Mouse (Mus musculus) hindbrain, postnatal 0 days (tissue): ENCODE measurements around the gene Mc3r. TPM values are rescaled to one million over a fixed set of nuclear protein-coding genes. Genes with fewer than 3 reads are reported as not detected.
A peak's percentile ranks its signal among the peaks of the same experiment; 100 is the strongest.

Experiments
- ATAC-seq: fragments of 200-750 bp; cut with Nextera tagmentation; 2 replicates; pipeline ENCODE4 v1.8.0; 2017; ENCODE audit warnings: mild to moderate bottlenecking, moderate TSS enrichment, moderate library complexity
- DNase-seq: peaks from one replicate; pipeline ENCODE4 v3.0.0-alpha.2; 2015; ENCODE audit warnings: low spot score
- H3K27ac ChIP-seq: fragments of 300-500 bp; sonication (generic); 2 replicates; pipeline ENCODE4 v1.5.1; 2014; ENCODE audit warnings: mild to moderate bottlenecking
- H3K27me3 ChIP-seq: fragments of 300-500 bp; sonication (generic); 2 replicates; pipeline ENCODE4 v1.6.1; 2014; ENCODE audit warnings: low read length, mixed read lengths; ENCODE audit not compliant: insufficient read depth
- H3K36me3 ChIP-seq: fragments of 300-500 bp; sonication (generic); 2 replicates; pipeline ENCODE4 v1.6.1; 2014; ENCODE audit warnings: low read length, mixed read lengths; ENCODE audit not compliant: insufficient read depth
- H3K4me1 ChIP-seq: fragments of 300-500 bp; sonication (generic); 2 replicates; pipeline ENCODE4 v1.6.1; 2014; ENCODE audit warnings: antibody characterized with exemption, low read length, mixed read lengths; ENCODE audit not compliant: insufficient read depth
- H3K4me2 ChIP-seq: fragments of 300-500 bp; sonication (generic); 2 replicates; pipeline ENCODE4 v1.6.1; 2014; ENCODE audit warnings: low read depth, mild to moderate bottlenecking, low read length, moderate library complexity, mixed read lengths
- H3K4me3 ChIP-seq: fragments of 300-500 bp; sonication (generic); 2 replicates; pipeline ENCODE4 v1.5.1; 2014; ENCODE audit warnings: low read length
- H3K9ac ChIP-seq: fragments of 300-500 bp; sonication (generic); replicated peaks from 2 replicates; pipeline ENCODE4 v1.6.1; 2014; ENCODE audit warnings: mild to moderate bottlenecking, low read length, moderate library complexity, mixed read lengths
- H3K9me3 ChIP-seq: fragments of 300-500 bp; sonication (generic); 2 replicates; pipeline ENCODE4 v1.6.1; 2016; ENCODE audit warnings: low read length, mixed read lengths
- CTCF ChIP-seq: IDR thresholded peaks from 2 replicates; pipeline ENCODE4 v1.5.1; 2016; ENCODE audit warnings: antibody characterized with exemption, control low read depth, low read depth
- WGBS: fragments of 180-500 bp; shearing (Covaris S2); extraction: QIAGEN DNeasy Blood & Tissue Kit; methylation state at CpG from one replicate; pipeline ENCODE4 v1.1.7; 2014; 5-methylcytosine and 5-hydroxymethylcytosine counted together
- polyA plus RNA-seq: library from polyadenylated mRNA; unstranded; fragments of >200 nt; fragmentation: Nextera tagmentation; extraction: Ambion mirVana; gene quantifications from 2 replicates; pipeline ENCODE4 v1.2.1, GENCODE M21; 2015
- total RNA-seq: library from RNA; depleted of rRNA; stranded (reverse); fragments of >200 nt; gene quantifications from 2 replicates; pipeline ENCODE4 v1.2.3, GENCODE M21; 2014; rRNA removed

Gene Mc3r
- total RNA-seq: 0.31 TPM in 1 of 2 replicates, not detected in the other
- polyA plus RNA-seq: 0.30 and 0.38 TPM in 2 replicates

- Histone ChIP-seq H3K4me3 (peak within 1 kb of the TSS; percentile 3; the same call in 1 of the 2 replicates), H3K9ac (no peak within 1 kb of the TSS), H3K36me3 (no peaks in the 10 kb centered on the region), H3K4me2 (peak within 1 kb of the TSS; percentile 45), H3K4me1 (no peaks in the 10 kb centered on the region), H3K27me3 (peaks cover 13% of the 10 kb centered on the region; the same call in 1 of the 2 replicates), H3K9me3 (no peaks in the 10 kb centered on the region), H3K27ac (no peak within 1 kb of the TSS)
- peak; percentile 74 for TF ChIP-seq CTCF
- peak; percentile 71 for ATAC-seq
- 7% methylated on average over 22 of the region's 22 CpGs for whole genome bisulfite sequencing
- peak; percentile 85 for DNase-seq
Measured at GRCm38 (mm10) chr2:172248106-172248764, at the start of gene Mc3r. Gene Mc3r, plus strand, starts transcription at chr2:172248492.

- H3K4me2 ChIP-seq: no peak overlapping the region
- no peaks in the 10 kb centered on the region for H3K9me3 ChIP-seq
- 0 out of 2 replicates have a peak, but pooled peaks have one; percentile 29 for ATAC-seq
- 86% methylated on average over 13 of the region's 13 CpGs for WGBS
- no peaks in the 10 kb centered on the region for H3K36me3 ChIP-seq
- no peaks in the 10 kb centered on the region for H3K27me3 ChIP-seq
- no peak for TF ChIP-seq CTCF
- H3K4me1 ChIP-seq: no peaks in the 10 kb centered on the region
- H3K9ac ChIP-seq: no peak overlapping the region
- DNase-seq: no peak
- no peak overlapping the region for H3K4me3 ChIP-seq
- no peak overlapping the region for H3K27ac ChIP-seq
Measured at GRCm38 (mm10) chr2:172201998-172202780, 46.1 kb upstream of the Mc3r start.

DNA sequence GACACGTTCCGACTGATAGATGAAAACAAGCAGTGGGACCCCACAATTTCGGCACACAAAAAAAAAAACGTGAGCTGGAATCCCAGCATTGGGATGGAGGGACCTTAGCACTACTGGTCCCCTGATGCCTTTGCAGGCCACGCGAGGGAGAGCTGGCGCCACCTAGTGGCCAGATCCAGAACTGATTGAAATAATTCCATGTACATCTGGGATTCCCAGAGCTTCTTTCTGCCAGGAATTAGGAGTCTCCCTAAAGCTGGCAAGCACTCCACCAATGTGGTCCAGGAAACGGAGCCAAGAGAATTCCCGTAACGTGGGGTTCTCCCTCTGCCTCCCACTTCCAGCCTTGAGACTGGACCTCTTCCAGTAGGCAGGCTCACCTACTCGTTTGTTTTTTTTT, 41.3 kb upstream of the Mc3r start:
- Histone ChIP-seq H3K9me3 (no peaks in the 10 kb centered on the region), H3K36me3 (no peaks in the 10 kb centered on the region), H3K4me1 (no peaks in the 10 kb centered on the region), H3K27me3 (no peaks in the 10 kb centered on the region), H3K4me3 (no peak overlapping the region), H3K27ac (no peak overlapping the region), H3K4me2 (no peak overlapping the region), H3K9ac (no peak overlapping the region)
- peak; percentile 97 for TF ChIP-seq CTCF
- ATAC-seq (peak; percentile 80), DNase-seq (peak; percentile 95)
- WGBS: 10% methylated on average over 11 of the region's 11 CpGs

- no peaks in the 10 kb centered on the region for H3K27me3 ChIP-seq
- ATAC-seq (no peak), DNase-seq (no peak)
- H3K9me3 ChIP-seq: no peaks in the 10 kb centered on the region
- no peaks in the 10 kb centered on the region for H3K4me1 ChIP-seq
- no peak for TF ChIP-seq CTCF
- H3K4me3 ChIP-seq: no peak overlapping the region
- no peaks in the 10 kb centered on the region for H3K36me3 ChIP-seq
- no peak overlapping the region for H3K27ac ChIP-seq
- 79% methylated on average over 8 of the region's 8 CpGs for WGBS
- H3K4me2 ChIP-seq: no peak overlapping the region
- H3K9ac ChIP-seq: no peak overlapping the region
Measured at GRCm38 (mm10) chr2:172213480-172213879, 34.8 kb upstream of the Mc3r start.

- no peak for DNase-seq
- TF ChIP-seq CTCF: no peak
- H3K36me3 ChIP-seq: no peaks in the 10 kb centered on the region
- H3K4me1 ChIP-seq: no peaks in the 10 kb centered on the region
- no peak overlapping the region for H3K27ac ChIP-seq
- no peak for ATAC-seq
- H3K4me2 ChIP-seq: no peak overlapping the region
- H3K27me3 ChIP-seq: no peaks in the 10 kb centered on the region
- WGBS: 97% methylated on average over 5 of the region's 5 CpGs
- no peak overlapping the region for H3K9ac ChIP-seq
- no peaks in the 10 kb centered on the region for H3K9me3 ChIP-seq
- no peak overlapping the region for H3K4me3 ChIP-seq
Measured at GRCm38 (mm10) chr2:172214336-172214735, 34.0 kb upstream of the Mc3r start.

GRCm38 (mm10) chr2:172215508-172216162, 32.7 kb upstream of the Mc3r start:
- peak; percentile 94 for DNase-seq
- Histone ChIP-seq H3K4me2 (no peak overlapping the region), H3K4me3 (no peak overlapping the region), H3K9ac (no peak overlapping the region), H3K9me3 (no peaks in the 10 kb centered on the region), H3K4me1 (no peaks in the 10 kb centered on the region), H3K27me3 (no peaks in the 10 kb centered on the region), H3K27ac (no peak overlapping the region), H3K36me3 (no peaks in the 10 kb centered on the region)
- TF ChIP-seq CTCF: peak; percentile 96
- ATAC-seq: peak; percentile 59; the same call in 1 of the 2 replicates
- WGBS: 36% methylated on average over 11 of the region's 11 CpGs
